Mouse (Mus musculus) megakaryocyte, adult 5-6 weeks (primary cell): Measurements from ENCODE around the gene St8sia4. TPM values are rescaled to one million over a fixed set of nuclear protein-coding genes. Genes with fewer than 3 reads are reported as not detected.
A peak's percentile ranks its signal among the peaks of the same experiment; 100 is the strongest.

ENCODE experiments used
- ATAC-seq: 2 replicates; pipeline ENCODE4 v1.8.0; 2016; ENCODE audit warnings: mild to moderate bottlenecking, inconsistent platforms; ENCODE audit not compliant: poor library complexity, severe bottlenecking
- total RNA-seq, 2 experiments: library from RNA; stranded (forward) in 1 of 2; stranded (reverse) in 1 of 2; fragments of 153-499, 151-499 nt in 1 of 2; fragments of 221-1000, 200-1000 nt in 1 of 2; gene quantifications; 2 replicates each; pipeline versions ENCODE4 v1.2.3 to v1.2.4; 2015 to 2017

St8sia4 gene
- total RNA-seq (2015) (180 and 208 TPM in 2 replicates), total RNA-seq (2017) (226 and 232 TPM in 2 replicates)

DNA sequence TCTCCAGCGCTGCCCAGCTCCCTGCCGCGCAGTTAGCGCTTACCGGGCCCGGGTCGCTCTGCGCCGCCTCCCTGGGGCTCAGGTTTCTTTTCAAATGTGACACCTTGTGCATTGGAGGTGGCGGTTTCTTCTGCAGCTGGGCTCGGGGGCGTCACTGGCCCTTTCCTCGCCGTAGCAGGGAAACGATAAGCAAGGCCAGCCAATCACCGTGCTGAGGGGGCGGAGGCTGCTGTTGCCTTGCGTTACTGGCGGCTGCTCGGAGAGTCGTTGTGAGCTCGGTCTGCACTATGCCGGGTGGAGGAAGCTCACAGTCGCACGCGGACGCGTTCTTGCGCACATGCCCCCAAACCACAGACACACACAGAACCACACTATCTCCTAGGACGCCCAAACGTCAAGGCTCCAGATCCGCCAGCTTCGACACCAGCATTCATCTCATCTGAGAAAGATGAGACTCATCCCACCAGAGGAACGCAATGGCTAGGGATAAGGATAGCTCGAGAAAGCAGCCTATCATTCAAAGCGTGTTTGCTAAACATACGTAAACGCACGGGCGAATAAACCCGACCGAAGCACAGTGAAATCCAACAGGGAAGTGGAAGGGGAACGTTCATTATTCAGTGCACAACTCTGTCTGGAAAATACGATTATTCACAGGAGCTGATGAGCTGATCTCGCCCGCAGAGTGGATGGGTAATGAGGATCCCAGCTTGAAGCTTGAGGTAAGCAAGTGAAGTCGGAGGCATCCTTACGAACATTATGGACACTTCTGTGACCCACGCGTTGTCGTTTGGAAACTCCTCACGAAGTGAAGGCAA, at the start of gene St8sia4:
Gene St8sia4 (minus strand): TSS at position 137 of the 818 bp plus-strand sequence.
- peak; percentile 73 for ATAC-seq

- no peak for ATAC-seq
Measured at GRCm38 (mm10) chr1:95709181-95709580, 41.8 kb upstream of the St8sia4 start.

GRCm38 (mm10) chr1:95699903-95700302, 32.5 kb upstream of the St8sia4 start:
- no peak for ATAC-seq

DNA sequence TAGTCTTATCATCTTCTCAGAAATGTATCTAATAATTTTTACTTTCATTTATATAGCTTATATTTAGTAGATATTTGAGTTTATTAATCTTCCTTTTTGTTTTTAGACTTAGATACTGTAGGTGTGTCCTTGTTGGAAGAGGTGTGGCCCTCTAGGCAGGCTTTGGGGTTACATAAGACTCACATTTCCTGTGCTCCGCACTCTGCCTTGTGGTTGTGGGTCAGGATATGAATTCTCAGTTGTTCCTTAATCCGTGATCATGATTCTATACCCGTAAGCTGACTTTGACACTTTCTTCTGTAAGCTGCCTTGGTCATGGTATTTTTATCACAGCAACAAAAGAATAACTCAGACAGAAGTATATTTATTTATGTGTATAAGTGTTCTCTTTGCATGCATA, 6.7 kb upstream of the St8sia4 start:
- ATAC-seq = peak; percentile 98

- no peak for ATAC-seq
Measured at GRCm38 (mm10) chr1:95668253-95668805, 958 bp upstream of the St8sia4 start.

DNA sequence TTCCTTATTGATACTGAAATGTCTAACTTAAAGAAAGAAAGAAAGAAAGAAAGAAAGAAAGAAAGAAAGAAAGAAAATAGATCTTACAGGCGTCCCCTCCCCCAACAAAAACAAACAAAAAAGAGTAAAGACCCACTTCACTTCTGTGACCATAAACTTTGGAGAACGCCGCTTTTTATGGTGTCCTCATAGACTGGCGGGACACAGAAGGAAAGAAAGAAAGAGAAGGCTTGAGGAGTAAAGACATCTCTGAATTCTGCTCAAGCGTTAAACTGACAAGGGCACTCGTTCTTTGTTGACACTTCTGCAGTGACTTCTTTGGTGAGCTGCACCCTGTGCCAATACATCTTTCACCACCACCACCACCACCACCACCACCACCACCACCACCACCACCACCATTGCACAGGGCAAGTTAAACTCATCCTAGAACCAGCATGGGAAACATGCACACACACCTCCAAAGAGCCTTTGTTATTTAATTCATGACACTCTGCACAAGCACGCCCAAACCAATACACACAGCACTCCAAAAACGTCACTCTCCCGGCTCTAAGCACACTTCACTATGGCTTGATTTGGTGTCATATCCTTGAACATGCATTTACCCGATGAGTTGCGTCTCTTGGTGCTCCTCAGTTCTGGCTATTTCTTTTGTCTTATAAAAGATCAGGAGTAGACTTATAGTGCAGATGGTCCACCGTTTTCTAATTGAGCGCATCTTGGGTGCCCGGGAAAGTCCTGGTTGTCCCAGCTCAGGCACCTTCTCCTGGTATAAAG, 640 bp downstream of the St8sia4 start:
- no peak for ATAC-seq

- peak; percentile 15 for ATAC-seq
Measured at GRCm38 (mm10) chr1:95665951-95666484, 1.4 kb downstream of the St8sia4 start.

- peak; percentile 30 for ATAC-seq
Measured at GRCm38 (mm10) chr1:95664969-95665702, 2.2 kb downstream of the St8sia4 start.

DNA sequence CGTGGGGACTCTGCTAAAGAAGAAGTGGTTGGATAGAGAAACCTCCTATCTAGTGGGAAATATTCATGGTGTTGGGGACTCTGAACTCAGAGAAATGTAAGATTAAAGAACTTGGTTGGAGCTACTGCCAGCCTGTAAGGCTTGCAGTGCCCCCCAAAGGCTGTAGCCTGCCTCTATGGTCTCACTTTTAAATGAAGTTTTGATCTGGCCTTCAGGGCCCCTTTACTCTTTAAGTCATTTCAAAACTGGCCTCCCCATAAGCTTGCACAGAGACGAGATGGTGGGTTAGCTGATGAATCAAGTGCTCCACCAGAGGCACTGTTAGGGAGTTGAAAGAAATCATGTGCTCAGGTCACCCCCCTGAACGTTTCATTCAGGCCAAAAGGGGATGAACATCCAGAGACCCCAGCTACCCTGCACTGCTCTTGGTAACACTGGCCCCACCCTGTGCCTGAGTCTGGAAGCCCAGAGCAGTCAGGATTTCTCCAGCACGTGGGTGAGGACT, 3.0 kb downstream of the St8sia4 start:
- ATAC-seq = no peak

- peak; percentile 91 for ATAC-seq
Measured at GRCm38 (mm10) chr1:95657051-95657668, 10.2 kb downstream of the St8sia4 start.

GRCm38 (mm10) chr1:95655564-95655963, 11.8 kb downstream of the St8sia4 start:
- peak; percentile 39 for ATAC-seq

DNA sequence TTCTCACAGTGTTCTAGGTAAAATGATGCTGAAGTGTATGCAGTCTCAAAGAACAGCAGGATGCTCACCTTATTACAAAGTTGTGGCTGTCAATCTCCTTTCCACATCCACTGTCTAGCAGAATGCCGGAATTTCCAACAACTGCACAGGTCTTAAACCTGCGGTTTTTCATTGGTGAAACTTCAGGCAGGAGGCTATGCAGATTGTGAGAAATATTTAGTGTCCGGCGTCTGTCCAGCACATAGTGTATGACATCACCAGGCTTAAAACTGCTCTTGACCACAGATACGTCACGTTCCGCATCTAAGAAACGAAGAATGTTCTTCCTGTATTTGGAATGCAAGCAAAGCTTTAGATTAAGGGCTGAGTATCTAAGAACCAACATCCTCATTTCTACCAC, 13.9 kb downstream of the St8sia4 start:
- ATAC-seq = no peak

GRCm38 (mm10) chr1:95644292-95644691, 23.1 kb downstream of the St8sia4 start:
- ATAC-seq = no peak

GRCm38 (mm10) chr1:95639001-95639400, 28.4 kb downstream of the St8sia4 start:
- no peak for ATAC-seq

DNA sequence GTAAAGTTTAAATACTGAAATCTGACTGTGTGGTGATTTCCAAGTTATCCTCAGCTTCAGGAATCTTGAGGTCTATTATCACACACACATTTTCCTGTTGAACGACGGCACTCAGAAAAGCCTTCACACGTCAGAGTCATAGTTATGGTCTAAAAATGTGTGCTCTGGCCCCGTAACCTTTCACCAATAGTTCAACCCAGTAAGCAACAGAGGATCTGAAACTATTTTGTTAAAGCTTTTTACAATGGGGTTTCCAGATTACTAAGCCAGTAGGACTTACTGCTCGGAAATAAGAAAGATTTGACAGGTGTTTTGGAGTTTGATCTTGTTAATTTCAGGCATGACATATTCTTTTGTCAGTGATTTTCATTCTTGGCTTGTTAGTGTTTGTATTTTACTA, 43.0 kb downstream of the St8sia4 start:
- 0 out of 2 replicates have a peak, but pooled peaks have one; percentile 18 for ATAC-seq

GRCm38 (mm10) chr1:95618647-95619046, 48.7 kb downstream of the St8sia4 start:
- ATAC-seq = no peak

- no peak for ATAC-seq
Measured at GRCm38 (mm10) chr1:95618125-95618524, 49.2 kb downstream of the St8sia4 start.

- no peak for ATAC-seq
Measured at GRCm38 (mm10) chr1:95610017-95610416, 57.4 kb downstream of the St8sia4 start.

- no peak for ATAC-seq
Measured at GRCm38 (mm10) chr1:95609045-95609444, 58.3 kb downstream of the St8sia4 start.

GRCm38 (mm10) chr1:95605458-95605857, 61.9 kb downstream of the St8sia4 start:
- ATAC-seq = peak; percentile 38
